Mouse (Mus musculus) frontal cortex, postnatal 36 days (tissue): Measurements from ENCODE around the gene Gm6268.

Source experiments
- DNase-seq, 2 experiments: peaks; one replicate each; pipeline ENCODE4 v3.0.0; 2022; ENCODE audit warnings: low spot score in 2 of 2

Gene Gm6268

DNA sequence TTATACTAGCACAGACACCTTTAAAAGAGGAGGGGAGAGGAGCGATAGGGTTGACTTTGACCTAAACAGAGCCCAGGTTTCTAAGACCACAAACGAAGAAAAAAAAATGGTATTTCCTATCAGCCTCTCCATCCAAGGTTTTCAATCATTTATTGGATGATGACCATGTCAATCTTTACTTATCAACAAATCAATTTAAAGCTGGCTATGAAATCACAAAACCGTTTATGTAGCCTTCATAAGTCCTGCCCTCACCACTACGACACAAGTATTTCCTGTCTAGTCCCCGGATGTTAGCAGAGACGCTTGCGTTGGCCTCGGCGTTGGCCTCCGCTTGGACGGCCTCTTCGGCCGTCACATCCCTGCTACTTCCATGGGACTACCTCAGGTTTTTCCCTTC, at the start of gene Gm6268:
Gene Gm6268, plus strand, starts transcription at position 301 of the 400 bp plus-strand sequence.
- no peak for DNase-seq

DNA sequence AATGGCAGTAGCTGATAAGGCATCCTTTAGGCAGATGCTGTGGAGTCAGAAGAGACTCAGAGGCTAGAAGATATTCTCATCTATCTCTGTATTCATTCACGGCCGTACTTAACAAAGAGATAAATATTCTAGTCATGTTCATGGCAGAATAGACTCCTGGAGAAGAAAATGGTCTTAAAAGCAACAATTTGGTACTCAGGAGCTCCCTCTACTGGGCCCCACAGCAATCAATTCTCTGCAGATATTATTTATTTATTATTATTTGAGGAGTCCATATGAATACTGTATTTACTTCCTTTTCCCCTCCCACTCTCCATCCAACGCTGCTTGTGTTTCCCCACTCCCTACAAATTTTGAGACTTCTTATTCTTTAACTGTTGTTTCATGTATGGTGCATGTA, 48.6 kb upstream of the Gm6268 start:
- peak; percentile 2 to 13 for DNase-seq

- no peak for DNase-seq
These were observed 15.7 kb upstream of the Gm6268 start for GRCm38 (mm10) chrX:36385340-36385739.

GRCm38 (mm10) chrX:36389971-36390370, 11.1 kb upstream of the Gm6268 start:
- peak; percentile 49 to 66 for DNase-seq

DNA sequence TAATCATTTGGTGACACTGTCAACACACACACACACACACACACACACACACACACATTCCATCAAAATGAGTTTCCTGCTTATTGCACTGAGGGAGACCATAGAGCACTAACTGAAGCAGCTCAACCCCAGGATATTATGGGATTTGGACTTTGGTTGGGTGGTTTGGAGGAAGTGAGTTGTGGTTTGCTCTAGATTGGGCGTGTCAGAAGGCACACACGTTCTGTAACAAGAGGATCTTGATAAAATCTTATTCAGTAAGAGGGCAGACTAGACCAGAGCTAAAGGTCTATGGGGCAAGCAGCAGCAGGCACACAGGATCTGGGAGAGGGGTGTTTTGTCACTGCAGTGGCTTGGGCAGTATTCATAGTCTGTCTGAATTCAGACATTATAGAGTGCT, 10.6 kb upstream of the Gm6268 start:
- DNase-seq, result no peak

DNA sequence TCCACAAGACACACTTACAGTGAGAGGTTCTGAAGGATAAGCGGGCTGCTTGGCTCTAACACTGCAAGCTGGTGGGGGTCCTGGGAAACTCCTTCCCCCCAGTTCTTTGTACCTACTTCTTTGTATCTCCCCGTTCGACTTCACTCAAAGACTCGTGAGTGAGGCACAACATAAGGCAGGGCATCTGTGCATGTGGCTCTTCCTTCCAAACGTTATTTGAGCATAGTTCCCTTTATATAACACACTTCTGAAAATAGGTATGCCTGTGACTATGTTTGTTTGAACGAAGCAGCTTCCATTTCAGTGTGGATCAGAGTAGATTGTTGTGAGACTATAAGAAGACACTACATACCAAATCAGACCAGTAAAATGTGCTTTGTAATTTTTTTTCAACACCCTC, 8.4 kb upstream of the Gm6268 start:
- DNase-seq, result peak; percentile 10 to 39

DNA sequence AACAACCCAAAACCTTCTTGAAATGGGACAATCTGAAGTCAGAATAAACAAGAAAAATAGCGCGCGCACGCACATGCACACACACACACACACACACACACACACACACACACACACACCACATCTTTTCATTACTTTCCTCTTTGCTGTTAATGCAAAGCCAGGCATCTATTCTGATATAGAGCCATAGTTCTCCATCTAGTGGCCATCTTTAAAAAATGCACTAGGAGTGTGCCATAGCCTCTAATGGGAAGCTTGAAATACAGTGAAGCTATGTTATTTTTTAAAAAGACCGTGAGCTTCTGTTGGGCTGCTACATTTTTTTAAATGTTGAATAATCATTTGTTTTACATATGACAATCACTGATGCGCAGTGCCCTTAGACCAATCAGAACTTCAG, 7.8 kb upstream of the Gm6268 start:
- DNase-seq, result no peak

GRCm38 (mm10) chrX:36402316-36402715, 1.2 kb downstream of the Gm6268 start:
- DNase-seq, result no peak

GRCm38 (mm10) chrX:36419153-36419552, 18.1 kb downstream of the Gm6268 start:
- peak in 1 of 2 experiments; percentile 5 for DNase-seq

GRCm38 (mm10) chrX:36434993-36435392, 33.9 kb downstream of the Gm6268 start:
- peak in 1 of 2 experiments; percentile 7 for DNase-seq

DNA sequence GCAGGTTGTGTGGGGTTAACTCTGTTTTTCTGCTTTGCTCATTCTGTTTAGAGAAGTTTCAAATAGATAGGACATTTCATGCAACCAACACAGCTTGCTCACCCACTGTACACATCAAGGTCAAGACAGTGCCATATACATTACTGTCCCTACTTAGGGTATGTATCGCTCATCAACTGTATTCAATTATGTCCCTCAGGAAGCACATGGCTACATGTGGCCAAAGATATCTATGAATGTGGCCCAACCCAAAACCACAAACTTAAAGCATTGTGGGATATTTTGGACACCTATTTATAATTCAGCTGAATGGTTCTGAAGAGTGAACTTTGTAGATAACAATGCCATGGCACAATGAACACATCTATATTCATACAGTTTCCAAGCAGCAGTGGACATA, 36.9 kb downstream of the Gm6268 start:
- DNase-seq, result no peak
